Mouse (Mus musculus): Measurements from ENCODE around the gene Fgr.

Gene Fgr

GRCm38 (mm10) chr4:133014896-133015709, 41.2 kb downstream of the Fgr start:
- no peak for DNase-seq (ENCODE audit: low spot score)

DNA sequence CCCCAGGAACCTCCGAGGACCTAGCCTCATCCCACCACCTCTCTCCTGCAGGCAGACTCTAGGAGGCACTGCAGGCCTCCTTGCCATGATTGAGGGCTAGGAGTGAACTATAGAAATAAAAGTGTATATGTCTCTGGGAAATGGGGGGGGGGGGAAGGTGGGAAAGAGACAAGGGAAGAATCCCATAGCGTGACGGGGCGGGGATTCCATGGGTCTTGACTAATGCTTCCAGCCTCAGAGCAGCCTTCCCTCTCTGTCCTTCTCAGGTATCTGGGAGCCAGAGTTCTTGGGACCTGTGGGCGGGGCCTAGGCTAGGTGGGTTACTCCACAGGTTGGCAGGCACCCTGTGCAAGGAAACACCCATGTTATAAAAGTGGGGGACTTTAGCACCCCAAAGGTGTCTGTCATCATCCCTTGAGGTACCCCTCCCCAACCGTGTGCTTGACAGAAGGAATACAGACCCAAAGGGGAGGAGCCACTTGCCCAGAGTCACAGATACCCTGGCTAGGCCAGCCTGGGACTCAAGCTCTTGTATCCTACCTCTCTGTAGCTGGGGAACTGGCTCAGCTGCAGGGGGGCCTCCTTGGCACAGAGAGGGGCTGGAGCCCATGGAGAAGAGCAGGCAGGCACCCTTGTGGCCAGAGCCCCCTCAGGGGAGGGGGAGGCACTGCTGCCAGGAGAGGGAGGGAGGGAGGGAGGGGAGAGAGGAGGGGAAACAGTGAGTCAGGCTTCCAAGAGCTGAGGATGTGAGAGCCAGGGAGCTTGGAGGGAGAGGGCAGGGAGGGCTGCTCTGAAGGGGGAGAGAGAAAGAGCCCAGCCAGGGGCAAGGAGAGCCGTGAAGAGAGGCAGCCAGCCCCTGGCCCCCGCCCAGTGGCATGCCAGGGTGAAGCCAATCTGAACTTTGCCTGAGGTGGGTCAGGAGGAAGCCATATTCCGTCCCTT, 42.1 kb downstream of the Fgr start:
- DNase-seq (ENCODE audit: low spot score), result no peak

DNA sequence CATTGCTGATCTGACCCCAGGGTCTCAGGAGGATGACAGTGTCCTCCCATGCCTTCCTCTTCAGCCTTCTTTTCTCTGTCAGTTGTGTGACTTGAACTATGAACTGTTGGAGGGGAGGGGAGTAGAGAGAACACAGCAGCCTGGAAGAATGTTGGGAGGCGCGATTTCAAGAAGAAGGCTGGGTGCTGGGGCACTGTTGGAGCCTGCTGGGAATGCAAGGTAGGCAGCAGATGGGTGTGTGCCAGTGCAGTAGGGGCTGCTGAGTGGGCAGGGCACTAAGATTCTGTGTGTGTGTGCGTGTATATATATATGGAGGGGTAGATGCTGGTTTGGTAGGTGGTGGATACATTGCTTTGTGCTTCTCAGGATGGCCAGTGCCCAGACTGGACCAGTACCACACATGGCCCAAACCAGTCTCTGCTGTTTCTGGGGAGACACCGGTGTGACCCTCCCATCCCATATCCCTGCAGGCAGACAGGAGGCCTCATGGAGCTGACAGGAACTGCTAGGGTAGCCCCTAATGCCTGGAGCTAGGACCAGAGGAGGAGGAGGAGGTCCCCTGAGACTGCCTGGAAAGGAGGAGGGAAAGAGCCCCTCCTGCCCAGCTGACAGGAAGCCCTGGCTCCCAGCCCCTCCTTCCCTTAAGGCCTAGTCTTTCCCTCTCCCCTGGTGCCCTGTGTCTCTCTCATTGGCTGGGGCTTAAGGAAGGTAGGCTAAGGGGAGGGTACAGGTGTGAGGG, 43.0 kb downstream of the Fgr start:
- DNase-seq (ENCODE audit: low spot score), result no peak

DNA sequence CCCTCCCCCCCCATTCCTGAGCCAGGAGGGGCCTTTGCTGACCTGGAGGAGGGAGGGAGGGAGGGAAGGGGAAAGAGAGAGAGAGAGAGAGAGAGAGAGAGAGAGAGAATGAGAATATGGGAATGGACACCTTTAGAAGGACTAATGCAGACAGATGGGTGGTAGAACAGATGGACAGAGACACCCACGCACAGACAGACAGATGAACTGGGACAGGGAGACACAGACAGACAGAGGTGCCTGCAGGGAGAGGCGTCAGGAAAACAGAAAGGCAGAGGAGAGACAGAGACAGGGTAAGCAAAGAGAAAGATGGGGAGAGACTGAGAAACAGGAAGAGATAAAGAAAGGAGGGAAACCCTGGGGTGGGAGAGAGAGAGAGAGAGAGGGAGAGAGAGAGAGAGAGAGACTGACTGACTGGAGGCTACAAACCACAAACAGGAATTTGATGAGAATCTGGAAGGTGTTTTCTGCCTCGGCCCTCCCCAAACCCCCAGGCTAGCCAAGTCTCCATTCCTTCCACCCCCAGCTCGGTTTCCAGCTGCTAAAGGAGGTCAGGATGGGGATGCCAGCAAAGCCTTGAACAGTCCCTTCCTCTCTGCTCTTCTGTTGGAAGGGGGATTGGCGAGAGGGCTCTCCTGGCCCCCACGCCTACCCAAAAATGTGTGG, 43.8 kb downstream of the Fgr start:
- DNase-seq (ENCODE audit: low spot score), result no peak

- no peak for DNase-seq (ENCODE audit: low spot score)
Observed at GRCm38 (mm10) chr4:133018263-133018798, 44.4 kb downstream of the Fgr start.

DNA sequence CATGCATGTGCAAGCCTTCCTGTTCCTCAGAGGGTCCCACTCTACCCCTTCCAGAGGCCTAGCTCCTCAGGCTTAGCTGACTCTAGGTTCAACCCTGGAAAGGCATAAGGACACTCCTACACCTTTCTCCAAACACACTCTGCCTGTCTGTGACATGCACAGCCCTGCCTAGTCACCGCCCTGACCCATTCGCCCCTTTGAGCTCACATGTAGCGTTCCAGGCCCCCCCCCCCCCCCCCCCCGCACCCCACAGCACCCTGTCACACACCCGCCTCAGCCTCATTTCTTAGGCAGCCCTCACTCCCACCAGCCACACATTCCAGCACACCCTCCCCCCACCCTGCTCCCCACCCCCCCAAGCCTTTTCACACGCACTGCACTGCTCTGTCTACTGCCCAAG, 46.8 kb downstream of the Fgr start:
- DNase-seq (ENCODE audit: low spot score), result no peak

- DNase-seq (ENCODE audit: low spot score), result no peak
Observed at GRCm38 (mm10) chr4:133021181-133021671, 47.3 kb downstream of the Fgr start.

DNA sequence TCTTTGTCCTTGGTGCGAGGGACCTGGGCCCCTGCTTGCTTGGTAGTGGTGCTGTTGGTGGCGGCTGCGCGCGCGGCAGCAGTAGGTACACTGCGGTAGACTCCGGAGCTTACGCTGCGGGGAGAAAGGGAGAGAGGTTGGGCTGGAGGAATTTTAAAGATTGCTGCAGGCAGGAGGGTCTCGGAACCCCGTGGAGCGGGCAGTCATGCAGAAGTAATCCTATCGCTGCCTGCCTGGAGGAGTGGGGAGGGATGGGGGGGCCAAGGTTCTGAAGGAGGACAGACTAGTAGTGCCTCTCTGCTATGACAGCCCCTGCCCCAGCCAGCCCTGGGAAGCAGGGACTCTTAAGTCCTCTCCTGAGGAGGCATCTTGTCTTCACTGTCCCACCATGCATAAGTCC, 48.3 kb downstream of the Fgr start:
- DNase-seq (ENCODE audit: low spot score), result no peak

DNA sequence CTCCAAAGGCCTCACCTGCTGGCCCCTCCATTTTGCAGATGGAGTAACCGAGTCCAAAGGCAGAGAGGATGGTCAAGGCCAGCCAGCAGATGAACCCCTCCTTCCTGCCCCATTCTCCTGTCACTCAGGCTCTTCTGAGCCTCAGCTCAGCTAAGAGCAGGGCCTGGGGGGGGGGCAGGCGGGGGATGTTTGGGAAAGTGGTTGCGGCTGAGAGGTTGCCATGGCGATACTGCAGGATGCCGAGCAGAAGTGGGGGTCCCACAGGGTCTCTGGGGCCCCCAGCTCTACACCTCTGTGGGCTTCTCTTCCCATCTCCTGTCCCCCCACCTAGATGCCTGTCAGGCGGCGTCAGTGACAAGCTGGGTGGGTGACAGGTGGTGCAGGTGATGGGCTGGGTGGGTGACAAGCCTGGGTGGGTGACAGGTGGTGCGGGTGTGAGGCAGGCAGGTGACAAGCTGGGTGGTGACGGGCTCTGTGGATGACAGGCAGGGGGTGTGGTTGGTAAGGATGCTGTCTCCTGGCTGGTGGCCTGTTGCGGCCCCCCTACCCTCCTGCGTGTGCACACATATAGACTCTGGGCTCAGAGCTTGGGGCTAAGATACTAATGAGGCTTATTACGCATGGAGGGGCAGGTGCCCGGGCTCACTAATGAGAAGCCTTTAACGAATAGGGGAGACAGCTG, 49.2 kb downstream of the Fgr start:
- no peak for DNase-seq (ENCODE audit: low spot score)

DNA sequence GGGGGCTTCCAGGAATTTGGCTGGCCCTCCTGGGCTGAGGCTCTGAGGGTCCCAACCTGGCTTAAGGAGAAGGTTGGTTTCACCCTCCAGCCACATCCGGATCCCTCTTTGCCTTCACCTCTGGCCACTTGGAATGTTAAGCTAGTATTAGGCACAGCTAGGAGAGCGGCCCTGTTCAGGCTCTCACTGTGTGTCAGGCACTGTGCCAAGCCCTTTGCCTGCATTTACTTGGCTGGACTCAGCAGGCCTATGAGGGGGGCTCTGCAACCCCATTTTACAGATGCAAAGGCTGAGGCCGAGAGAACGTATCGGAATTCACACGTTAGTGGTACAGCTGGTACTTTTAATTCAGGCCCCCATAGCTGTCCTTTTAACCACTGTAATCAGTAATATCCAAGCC, 49.7 kb downstream of the Fgr start:
- DNase-seq (ENCODE audit: low spot score), result no peak

- no peak for DNase-seq (ENCODE audit: low spot score)
Observed at GRCm38 (mm10) chr4:133024404-133024803, 50.5 kb downstream of the Fgr start.

DNA sequence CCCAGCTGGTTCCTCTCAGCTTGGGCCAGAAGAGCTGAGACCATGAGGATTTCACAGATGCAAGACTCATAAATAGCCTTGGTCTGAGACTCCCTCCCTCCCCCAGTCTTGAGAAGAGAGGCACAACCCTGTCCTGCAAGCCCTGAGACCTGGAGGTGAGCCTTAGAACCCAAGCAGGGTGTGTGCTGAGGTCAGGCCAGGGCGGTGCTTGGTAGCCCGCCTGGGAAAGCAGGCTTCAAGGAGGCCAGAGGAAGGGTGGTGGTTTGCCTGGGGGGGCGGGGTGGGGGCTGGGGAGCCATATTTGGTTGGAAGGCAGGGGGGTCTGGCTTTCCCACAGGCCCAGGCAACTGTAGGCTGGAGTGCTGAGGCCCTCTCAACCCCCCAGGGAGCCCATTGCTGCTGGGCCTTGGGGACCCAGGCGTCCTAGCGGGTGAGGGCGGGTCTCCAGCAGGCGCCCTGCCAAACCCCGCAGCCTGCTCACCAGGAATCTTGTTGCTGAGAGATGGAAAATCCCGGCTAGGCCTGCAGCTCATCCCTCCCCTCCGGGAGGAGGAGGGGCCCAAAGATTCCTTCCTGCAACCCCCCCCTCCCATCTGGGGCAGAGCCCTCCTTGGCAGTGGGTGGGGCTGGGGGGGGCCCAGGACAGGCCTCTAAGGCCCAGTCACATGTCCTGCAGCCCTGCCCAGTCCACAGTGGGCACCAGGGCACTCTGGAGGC, 51.2 kb downstream of the Fgr start:
- DNase-seq (ENCODE audit: low spot score), result no peak

- no peak for DNase-seq (ENCODE audit: low spot score)
Observed at GRCm38 (mm10) chr4:133026272-133026671, 52.4 kb downstream of the Fgr start.

DNA sequence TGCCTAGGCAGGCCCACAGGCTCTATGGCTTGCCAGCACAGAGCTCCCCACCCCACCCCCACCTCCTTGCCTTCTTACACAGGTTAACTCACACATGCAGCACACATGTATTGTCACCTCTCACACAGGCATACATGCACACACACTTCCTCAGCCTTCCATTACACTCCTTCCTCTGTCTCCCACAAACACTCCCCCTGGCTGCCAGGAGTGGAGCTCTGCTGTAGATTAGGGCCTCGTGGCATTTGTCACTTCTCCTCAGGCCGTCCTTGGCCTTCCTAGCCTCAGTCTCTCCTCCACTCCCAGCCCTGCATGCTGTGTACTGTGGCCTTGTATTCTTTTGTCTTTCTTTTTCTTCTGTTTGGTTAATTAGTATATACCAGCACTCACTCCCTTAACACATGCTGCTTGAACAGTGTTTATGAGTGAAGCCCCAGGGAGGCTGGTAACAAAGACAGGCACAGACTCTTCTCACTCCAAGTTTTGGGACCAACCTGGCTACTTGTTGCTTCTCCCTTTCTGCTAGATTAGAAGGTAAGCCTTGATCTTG, 53.0 kb downstream of the Fgr start:
- no peak for DNase-seq (ENCODE audit: low spot score)

DNA sequence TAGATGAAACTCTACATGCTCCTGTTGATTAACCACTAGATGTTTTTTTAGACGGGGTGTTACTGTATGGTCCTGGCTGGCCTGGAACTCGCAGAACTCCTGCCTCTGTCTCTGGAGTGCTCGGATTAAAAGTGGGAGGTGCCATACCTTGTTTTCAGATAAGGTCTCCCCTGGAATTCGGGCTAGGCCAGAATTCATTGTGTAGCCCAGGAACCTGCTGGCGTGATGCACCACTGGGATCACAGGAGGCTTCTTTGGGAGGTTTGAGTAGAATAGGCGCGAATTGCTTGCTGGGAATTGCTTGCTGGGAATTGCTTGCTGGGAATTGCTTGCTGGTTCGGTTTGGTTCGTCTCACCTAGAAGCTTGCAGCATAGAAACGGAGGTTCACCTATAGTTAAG, 53.8 kb downstream of the Fgr start:
- DNase-seq (ENCODE audit: low spot score), result no peak

GRCm38 (mm10) chr4:133028193-133028592, 54.3 kb downstream of the Fgr start:
- DNase-seq (ENCODE audit: low spot score), result no peak

- DNase-seq (ENCODE audit: low spot score), result no peak
Observed at GRCm38 (mm10) chr4:133028875-133029274, 55.0 kb downstream of the Fgr start.

DNA sequence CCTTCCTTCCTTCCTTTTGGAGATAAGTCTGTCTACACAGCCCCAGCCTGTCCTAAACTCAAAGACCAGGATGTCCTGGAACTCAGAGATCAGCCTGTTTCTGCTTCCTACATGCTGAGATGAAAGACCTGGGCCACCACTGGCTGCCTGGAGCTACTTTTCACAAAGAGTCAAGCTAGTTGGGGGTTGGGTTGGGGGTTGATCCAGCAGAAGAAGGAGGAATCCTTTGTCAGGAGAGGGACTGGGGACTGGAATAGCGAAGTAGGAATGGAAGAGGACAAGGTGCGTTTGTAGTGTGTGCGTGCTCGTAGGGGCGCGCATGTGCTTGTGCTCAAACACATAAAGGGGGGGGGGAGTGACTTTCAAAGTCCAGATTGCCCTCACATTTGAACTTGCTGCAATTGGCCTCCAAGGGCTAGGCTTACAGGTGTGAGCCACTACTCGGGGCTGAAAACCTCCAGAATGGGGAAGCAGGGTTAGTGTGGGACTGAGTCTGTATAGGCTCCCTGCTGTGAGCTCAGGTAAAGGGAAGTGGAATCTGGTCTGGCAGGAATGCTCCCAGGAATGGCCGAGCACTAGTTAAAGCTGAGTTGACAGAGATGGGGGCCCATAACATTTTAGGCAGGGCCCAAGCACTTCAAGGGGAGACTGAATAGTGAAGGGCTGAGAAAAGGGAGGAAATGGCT, 58.7 kb downstream of the Fgr start:
- DNase-seq (ENCODE audit: low spot score), result no peak

DNA sequence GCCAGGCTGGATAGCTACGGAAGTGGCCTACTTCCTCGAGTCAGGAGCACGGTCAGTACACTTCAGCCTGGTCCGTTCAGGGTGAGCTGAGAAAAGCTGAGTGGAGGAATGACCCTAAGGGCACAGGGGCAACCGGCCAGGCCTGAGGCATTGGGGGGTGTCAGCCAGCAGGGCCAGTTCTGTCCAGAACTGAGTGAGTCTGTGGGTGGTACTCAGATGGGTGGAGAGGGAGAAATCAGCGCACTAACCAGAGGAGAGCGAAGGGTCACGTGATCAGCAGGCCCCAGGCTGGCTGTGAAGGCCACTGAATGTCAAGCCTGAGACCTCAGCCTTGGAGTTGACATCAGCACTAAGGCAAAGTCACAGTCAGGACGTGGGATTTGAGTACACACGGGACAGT, 60.6 kb downstream of the Fgr start:
- DNase-seq (ENCODE audit: low spot score), result no peak
